Mouse (Mus musculus) hindbrain, embryonic 10.5 days (tissue): ENCODE results near the gene Gm17545. TPM values are rescaled to one million over a fixed set of nuclear protein-coding genes. Genes with fewer than 3 reads are reported as not detected.

Source experiments
- DNase-seq: peaks from one replicate; pipeline ENCODE4 v3.0.0-alpha.2; 2017; ENCODE audit warnings: low spot score
- H3K27ac ChIP-seq: fragments of 300-500 bp; sonication (generic); 2 replicates; pipeline ENCODE4 v1.5.1; 2016; ENCODE audit warnings: mild to moderate bottlenecking, moderate library complexity
- H3K27me3 ChIP-seq: fragments of 300-500 bp; sonication (generic); 2 replicates; pipeline ENCODE4 v1.6.1; 2016; ENCODE audit warnings: mild to moderate bottlenecking; ENCODE audit not compliant: poor library complexity, insufficient read depth, severe bottlenecking
- H3K36me3 ChIP-seq: fragments of 300-500 bp; sonication (generic); 2 replicates; pipeline ENCODE4 v1.6.1; 2016; ENCODE audit warnings: mild to moderate bottlenecking, moderate library complexity
- H3K4me1 ChIP-seq: fragments of 300-500 bp; sonication (generic); replicated peaks from 2 replicates; pipeline ENCODE4 v1.6.1; 2016; ENCODE audit warnings: mild to moderate bottlenecking
- H3K4me3 ChIP-seq: fragments of 300-500 bp; sonication (generic); 2 replicates; pipeline ENCODE4 v1.5.1; 2016; ENCODE audit warnings: mild to moderate bottlenecking, moderate library complexity
- H3K9me3 ChIP-seq: fragments of 300-500 bp; sonication (generic); 2 replicates; pipeline ENCODE4 v1.6.1; 2016; ENCODE audit warnings: mild to moderate bottlenecking, moderate library complexity
- WGBS: fragments of 180-500 bp; shearing (Covaris S2); methylation state at CpG from one replicate; pipeline ENCODE4 v1.1.7; 2016; 5-methylcytosine and 5-hydroxymethylcytosine counted together
- polyA plus RNA-seq: library from polyadenylated mRNA; unstranded; fragments of >200 nt; fragmentation: Nextera tagmentation; extraction: Ambion mirVana; gene quantifications from 2 replicates; pipeline ENCODE4 v1.2.1, GENCODE M21; 2016

Gm17545 gene
- polyA plus RNA-seq, 1 experiment from 2014 or later: not detected

DNA sequence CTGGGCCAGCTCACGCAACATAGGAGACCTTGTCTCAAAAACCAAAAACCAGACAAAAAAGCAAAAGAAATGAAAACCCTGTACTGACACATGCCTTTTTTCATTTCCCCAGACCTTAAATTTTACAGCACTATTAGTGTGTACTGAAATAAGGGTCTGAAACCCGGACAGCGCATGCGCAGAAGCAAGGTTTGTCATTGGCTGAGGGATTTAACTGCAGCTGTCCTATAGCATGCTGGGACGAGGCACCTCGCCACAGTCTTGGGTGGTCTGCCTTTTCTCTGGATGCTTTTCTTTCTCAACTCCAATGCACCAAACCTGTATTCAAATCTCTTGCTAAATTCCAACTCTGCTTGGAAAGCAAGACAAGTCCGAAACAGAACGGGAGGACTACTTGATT lies 24.9 kb downstream of the Gm17545 start:
- Histone ChIP-seq H3K36me3 (no peaks in the 10 kb centered on the region), H3K4me3 (no peak overlapping the region), H3K27ac (no peak overlapping the region), H3K4me1 (peaks cover 8% of the 10 kb centered on the region), H3K9me3 (no peaks in the 10 kb centered on the region), H3K27me3 (no peaks in the 10 kb centered on the region)
- no peak for DNase-seq
- 92% methylated on average over 8 of the region's 8 CpGs for WGBS

GRCm38 (mm10) chr9:22483866-22484561 lies 29.9 kb downstream of the Gm17545 start:
- Histone ChIP-seq H3K36me3 (no peaks in the 10 kb centered on the region), H3K27me3 (no peaks in the 10 kb centered on the region), H3K27ac (no peak overlapping the region), H3K4me1 (no peaks in the 10 kb centered on the region), H3K9me3 (no peaks in the 10 kb centered on the region), H3K4me3 (no peak overlapping the region)
- no peak for DNase-seq
- 90% methylated on average over 8 of the region's 8 CpGs for WGBS

- DNase-seq: no peak
- H3K27me3 ChIP-seq: no peaks in the 10 kb centered on the region
- WGBS: 91% methylated on average over 12 of the region's 12 CpGs
- no peaks in the 10 kb centered on the region for H3K9me3 ChIP-seq
- H3K27ac ChIP-seq: no peak overlapping the region
- no peaks in the 10 kb centered on the region for H3K4me1 ChIP-seq
- no peak overlapping the region for H3K4me3 ChIP-seq
- H3K36me3 ChIP-seq: no peaks in the 10 kb centered on the region
Observed at GRCm38 (mm10) chr9:22484562-22485308, 30.6 kb downstream of the Gm17545 start.

- DNase-seq: no peak
- H3K4me1 ChIP-seq: no peaks in the 10 kb centered on the region
- H3K9me3 ChIP-seq: no peaks in the 10 kb centered on the region
- H3K27me3 ChIP-seq: no peaks in the 10 kb centered on the region
- H3K36me3 ChIP-seq: no peaks in the 10 kb centered on the region
- H3K4me3 ChIP-seq: no peak overlapping the region
- H3K27ac ChIP-seq: no peak overlapping the region
- 91% methylated on average over 7 of the region's 7 CpGs for WGBS
Observed at GRCm38 (mm10) chr9:22486211-22486610, 32.1 kb downstream of the Gm17545 start.

DNA sequence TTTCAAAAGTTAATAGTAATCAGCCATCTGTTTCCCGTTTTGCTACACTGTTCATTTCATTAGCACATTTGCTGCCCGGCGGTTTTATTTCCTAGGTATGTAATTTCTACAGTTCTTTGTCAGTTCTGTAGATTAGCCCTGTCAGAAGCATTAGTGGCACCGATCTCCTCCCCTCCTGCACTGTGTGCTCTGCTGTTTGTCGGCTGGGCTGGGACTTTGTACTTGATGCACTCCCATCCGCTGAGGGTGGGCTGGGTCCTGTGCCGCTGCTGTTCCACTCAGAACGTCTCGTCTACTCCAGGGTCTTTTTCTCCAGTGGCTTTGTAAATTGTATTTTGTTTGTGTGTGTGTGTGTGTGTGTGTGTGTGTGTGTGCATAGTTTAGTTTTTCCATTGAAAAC lies 34.9 kb downstream of the Gm17545 start:
- Histone ChIP-seq H3K9me3 (no peaks in the 10 kb centered on the region), H3K27me3 (no peaks in the 10 kb centered on the region), H3K36me3 (peaks cover 3% of the 10 kb centered on the region; the same call in 1 of the 2 replicates), H3K4me3 (no peak overlapping the region), H3K4me1 (no peaks in the 10 kb centered on the region), H3K27ac (no peak overlapping the region)
- 74% methylated on average over 9 of the region's 9 CpGs for whole genome bisulfite sequencing
- no peak for DNase-seq

DNA sequence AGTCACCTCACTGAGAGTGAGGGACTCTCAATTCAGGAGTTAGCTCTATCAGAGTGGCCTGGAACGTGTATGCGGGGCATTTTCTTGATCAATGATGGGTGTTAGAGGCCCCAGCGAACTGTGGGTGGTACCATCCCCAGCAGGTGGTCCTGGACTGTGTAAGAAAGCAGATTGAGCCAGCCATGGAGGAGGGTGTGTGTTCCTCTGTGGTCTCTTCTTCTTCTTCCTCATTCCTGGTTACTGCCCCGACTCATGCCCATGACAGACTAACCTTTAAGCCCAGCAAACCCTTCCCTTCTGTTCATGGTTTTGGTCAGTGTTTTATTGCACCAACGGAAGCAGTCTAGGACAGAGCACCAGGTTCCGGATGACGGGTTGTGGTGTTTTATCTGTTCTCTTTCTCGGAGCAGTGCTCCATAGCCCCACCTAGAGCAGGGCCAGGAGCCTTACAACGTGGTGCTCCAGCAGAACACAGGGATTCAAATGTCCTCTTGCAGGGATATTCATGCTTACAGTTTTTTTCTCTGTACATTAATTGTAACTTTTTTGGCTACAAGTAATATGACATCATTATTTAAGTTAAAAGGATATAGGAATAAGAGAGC lies 40.2 kb downstream of the Gm17545 start:
- no peak for DNase-seq
- 86% methylated on average over 9 of the region's 9 CpGs for WGBS

GRCm38 (mm10) chr9:22495133-22495532 lies 41.0 kb downstream of the Gm17545 start:
- H3K36me3 ChIP-seq: peaks cover 11% of the 10 kb centered on the region
- no peak overlapping the region for H3K4me3 ChIP-seq
- no peaks in the 10 kb centered on the region for H3K9me3 ChIP-seq
- H3K4me1 ChIP-seq: no peaks in the 10 kb centered on the region
- no peak for DNase-seq
- 88% methylated on average over 2 of the region's 2 CpGs for WGBS
- H3K27me3 ChIP-seq: no peaks in the 10 kb centered on the region
- no peak overlapping the region for H3K27ac ChIP-seq

More for the DNA sequence above, 40.2 kb downstream of the Gm17545 start:
- H3K4me3 ChIP-seq: no peak overlapping the region
- no peaks in the 10 kb centered on the region for H3K27me3 ChIP-seq
- H3K4me1 ChIP-seq: no peaks in the 10 kb centered on the region
- H3K9me3 ChIP-seq: no peaks in the 10 kb centered on the region
- peaks cover 7% of the 10 kb centered on the region; the same call in 1 of the 2 replicates for H3K36me3 ChIP-seq
- no peak overlapping the region for H3K27ac ChIP-seq

DNA sequence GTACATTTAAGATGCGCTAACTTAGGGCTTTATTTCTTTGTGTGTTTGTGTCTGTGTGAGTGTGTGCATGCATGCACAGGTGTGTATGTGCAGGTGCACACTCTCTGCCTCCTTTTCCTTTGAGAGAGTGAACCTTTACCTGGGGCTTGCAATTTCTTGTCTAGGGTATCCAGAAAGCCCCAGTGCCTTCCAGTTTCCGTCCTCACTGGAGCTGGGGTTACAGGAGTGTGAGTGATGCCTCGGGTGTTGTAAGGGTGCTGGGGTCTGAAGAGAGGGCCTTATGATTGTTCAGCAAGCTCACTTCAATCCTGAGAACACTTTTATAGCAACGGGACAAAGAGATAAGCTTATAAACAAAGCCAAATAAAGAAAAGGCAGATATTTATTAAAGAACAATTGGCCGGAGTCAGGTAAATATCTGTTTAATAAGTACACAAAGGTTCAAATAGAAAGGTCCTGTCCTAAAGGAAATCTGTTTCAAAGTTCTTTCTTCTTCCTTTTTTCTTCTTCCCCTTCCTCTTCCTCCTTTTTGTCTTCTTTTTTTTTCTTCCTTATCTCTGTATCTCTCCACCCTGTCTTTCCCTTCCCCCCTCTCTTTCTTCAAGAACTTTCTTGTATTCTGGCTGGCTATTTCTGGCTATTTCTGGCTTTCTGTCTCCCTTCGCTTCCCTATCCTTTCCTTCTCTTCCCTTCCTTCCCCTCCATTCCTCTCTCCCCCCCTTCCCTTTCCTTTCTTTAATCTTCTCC lies 43.1 kb downstream of the Gm17545 start:
- no peaks in the 10 kb centered on the region for H3K9me3 ChIP-seq
- DNase-seq: no peak
- H3K36me3 ChIP-seq: peaks cover 11% of the 10 kb centered on the region
- H3K27me3 ChIP-seq: no peaks in the 10 kb centered on the region
- no peak overlapping the region for H3K27ac ChIP-seq
- 88% methylated on average over 6 of the region's 6 CpGs for WGBS
- H3K4me1 ChIP-seq: no peaks in the 10 kb centered on the region
- H3K4me3 ChIP-seq: no peak overlapping the region

DNA sequence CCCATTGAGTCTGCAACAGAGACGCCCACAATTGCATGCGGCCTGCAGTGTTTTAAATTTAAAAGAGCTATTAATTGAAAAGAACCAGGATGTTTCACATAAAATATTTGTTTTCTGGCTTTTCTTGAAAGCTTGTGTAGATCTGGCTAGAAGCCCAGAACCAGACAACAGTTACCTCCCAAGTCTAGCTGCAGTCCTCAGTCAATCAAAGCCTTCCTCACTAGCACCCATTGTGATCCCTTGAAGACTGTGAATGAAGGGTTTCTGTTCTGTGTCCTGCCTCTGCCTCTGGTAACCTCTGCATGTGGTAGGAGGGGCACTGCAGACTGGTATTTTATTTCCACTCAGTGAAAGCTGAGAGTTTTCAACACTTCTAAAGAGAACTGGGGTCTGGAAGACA lies 48.9 kb downstream of the Gm17545 start:
- Histone ChIP-seq H3K27ac (no peak overlapping the region), H3K36me3 (peaks cover 8% of the 10 kb centered on the region), H3K4me3 (no peak overlapping the region), H3K4me1 (no peaks in the 10 kb centered on the region), H3K27me3 (no peaks in the 10 kb centered on the region), H3K9me3 (no peaks in the 10 kb centered on the region)
- 94% methylated on average over 2 of the region's 2 CpGs for WGBS
- no peak for DNase-seq

GRCm38 (mm10) chr9:22503581-22503980 lies 49.5 kb downstream of the Gm17545 start:
- 78% methylated on average over 5 of the region's 5 CpGs for WGBS

GRCm38 (mm10) chr9:22505574-22505973 lies 51.5 kb downstream of the Gm17545 start:
- 72% methylated on average over 2 of the region's 2 CpGs for WGBS
- H3K27me3 ChIP-seq: no peaks in the 10 kb centered on the region

More at GRCm38 (mm10) chr9:22503581-22503980, 49.5 kb downstream of the Gm17545 start:
- DNase-seq: no peak
- no peaks in the 10 kb centered on the region for H3K9me3 ChIP-seq
- peaks cover 8% of the 10 kb centered on the region for H3K36me3 ChIP-seq
- H3K27ac ChIP-seq: no peak overlapping the region
- no peaks in the 10 kb centered on the region for H3K4me1 ChIP-seq
- H3K4me3 ChIP-seq: no peak overlapping the region
- H3K27me3 ChIP-seq: no peaks in the 10 kb centered on the region

More at GRCm38 (mm10) chr9:22505574-22505973, 51.5 kb downstream of the Gm17545 start:
- Histone ChIP-seq H3K27ac (no peak overlapping the region), H3K36me3 (no peaks in the 10 kb centered on the region), H3K4me1 (no peaks in the 10 kb centered on the region), H3K4me3 (no peak overlapping the region), H3K9me3 (no peaks in the 10 kb centered on the region)
- DNase-seq: no peak
